Mouse (Mus musculus): ENCODE results near the gene Gm9837. TPM values are rescaled to one million over a fixed set of nuclear protein-coding genes. Genes with fewer than 3 reads are reported as not detected.

Gene Gm9837
- polyA plus RNA-seq, 1 experiment, result not detected

DNA sequence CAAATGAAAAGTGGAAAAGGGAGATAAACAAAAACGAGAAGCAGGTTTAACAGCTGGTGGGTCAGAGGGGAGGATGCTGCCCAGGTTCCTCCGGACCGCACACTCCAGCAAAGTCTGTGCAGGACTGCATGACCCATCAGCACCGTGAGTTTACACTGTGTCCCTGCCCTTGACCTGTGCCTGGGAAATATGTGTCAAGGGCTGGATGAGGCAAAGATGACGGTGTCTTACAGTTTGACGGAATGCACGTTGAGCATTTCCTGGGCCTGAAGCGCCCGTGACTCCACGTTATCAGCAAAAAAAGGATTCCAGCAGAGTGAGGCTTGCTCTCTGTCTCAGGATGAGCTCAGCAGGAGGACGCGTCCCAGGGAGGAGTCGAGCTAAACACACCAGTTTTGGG, 24.7 kb downstream of the Gm9837 start:
- no peak overlapping the region for H3K27ac ChIP-seq (ENCODE audit: insufficient read depth, low read depth, low read length)
- TF ChIP-seq POLR2A (IDR thresholded peaks at IDR 0.05; ENCODE audit: low read depth, low read length) (no peak), CTCF (IDR thresholded peaks at IDR 0.05; ENCODE audit: extremely low read depth, insufficient read length, insufficient replicate concordance, low read depth, low read length) (no peak)
- no peaks in the 10 kb centered on the region for H3K36me3 ChIP-seq (ENCODE audit: control insufficient read depth, insufficient read depth, low read length)
- no peak overlapping the region for H3K4me3 ChIP-seq (ENCODE audit: low read depth, low read length)
- WGBS, result 88% methylated on average over 13 of the region's 13 CpGs
- H3K4me1 ChIP-seq (ENCODE audit: control insufficient read depth, insufficient read depth, insufficient read length, low read length), result peaks cover 21% of the 10 kb centered on the region; the same call in 1 of the 2 replicates
- H3K27me3 ChIP-seq (ENCODE audit: control insufficient read depth, insufficient read depth, low read length), result no peaks in the 10 kb centered on the region

DNA sequence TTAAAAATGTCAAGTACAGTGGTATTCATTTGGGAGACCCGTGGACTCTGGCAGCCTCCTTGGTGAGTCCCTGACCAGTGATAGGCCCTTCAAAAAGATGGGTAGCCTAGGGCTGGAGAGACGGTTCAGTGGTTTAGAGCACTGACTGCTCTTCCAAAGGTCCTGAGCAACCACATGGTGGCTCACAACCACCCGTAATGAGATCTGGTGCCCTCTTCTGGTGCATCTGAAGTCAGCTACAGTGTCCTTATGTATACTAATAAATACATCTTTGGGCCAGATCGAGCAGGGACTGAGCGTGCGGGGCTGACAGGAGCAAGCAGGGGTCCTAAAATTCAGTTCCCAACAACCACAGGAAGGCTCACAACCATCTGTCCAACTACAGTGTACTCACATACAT, 26.4 kb downstream of the Gm9837 start:
- 19% methylated on average over 6 of the region's 6 CpGs for WGBS
- TF ChIP-seq CTCF (IDR thresholded peaks at IDR 0.05; ENCODE audit: extremely low read depth, insufficient read length, insufficient replicate concordance, low read depth, low read length) (peak; percentile 57; the same call in 1 of the 2 replicates), POLR2A (IDR thresholded peaks at IDR 0.05; ENCODE audit: low read depth, low read length) (no peak)
- Histone ChIP-seq H3K27ac (ENCODE audit: insufficient read depth, low read depth, low read length) (no peak overlapping the region), H3K36me3 (ENCODE audit: control insufficient read depth, insufficient read depth, low read length) (no peaks in the 10 kb centered on the region), H3K4me1 (ENCODE audit: control insufficient read depth, insufficient read depth, insufficient read length, low read length) (peaks cover 9% of the 10 kb centered on the region; the same call in 1 of the 2 replicates), H3K27me3 (ENCODE audit: control insufficient read depth, insufficient read depth, low read length) (no peaks in the 10 kb centered on the region), H3K4me3 (ENCODE audit: low read depth, low read length) (no peak overlapping the region)

DNA sequence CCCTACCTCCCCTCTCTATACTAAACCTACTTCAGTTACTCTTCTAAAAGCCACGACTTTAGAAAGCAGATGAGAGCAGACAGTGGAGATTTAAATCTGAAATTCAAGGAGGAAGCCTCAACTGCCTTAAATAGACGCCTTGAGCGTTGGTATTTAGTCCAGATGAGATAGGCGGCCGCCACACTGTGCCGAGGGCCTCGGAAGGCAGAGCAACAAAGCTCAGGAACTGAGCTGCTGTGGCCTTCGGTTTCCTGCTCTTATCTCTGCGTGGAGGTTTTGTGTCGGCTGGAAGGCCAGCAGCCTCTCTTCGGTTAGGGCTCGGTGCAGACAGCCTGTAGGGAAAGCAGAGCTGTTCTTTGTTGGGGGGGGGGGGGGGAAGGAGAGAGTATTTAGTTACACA, 28.4 kb downstream of the Gm9837 start:
- no peak overlapping the region for H3K27ac ChIP-seq (ENCODE audit: insufficient read depth, low read depth, low read length)
- 27% methylated on average over 12 of the region's 12 CpGs for WGBS
- no peak overlapping the region for H3K4me3 ChIP-seq (ENCODE audit: low read depth, low read length)
- H3K4me1 ChIP-seq (ENCODE audit: control insufficient read depth, insufficient read depth, insufficient read length, low read length), result peaks cover 2% of the 10 kb centered on the region; the same call in 1 of the 2 replicates
- no peaks in the 10 kb centered on the region for H3K36me3 ChIP-seq (ENCODE audit: control insufficient read depth, insufficient read depth, low read length)
- TF ChIP-seq CTCF (IDR thresholded peaks at IDR 0.05; ENCODE audit: extremely low read depth, insufficient read length, insufficient replicate concordance, low read depth, low read length), result no peak
- no peak for TF ChIP-seq POLR2A (IDR thresholded peaks at IDR 0.05; ENCODE audit: low read depth, low read length)
- H3K27me3 ChIP-seq (ENCODE audit: control insufficient read depth, insufficient read depth, low read length), result no peaks in the 10 kb centered on the region

DNA sequence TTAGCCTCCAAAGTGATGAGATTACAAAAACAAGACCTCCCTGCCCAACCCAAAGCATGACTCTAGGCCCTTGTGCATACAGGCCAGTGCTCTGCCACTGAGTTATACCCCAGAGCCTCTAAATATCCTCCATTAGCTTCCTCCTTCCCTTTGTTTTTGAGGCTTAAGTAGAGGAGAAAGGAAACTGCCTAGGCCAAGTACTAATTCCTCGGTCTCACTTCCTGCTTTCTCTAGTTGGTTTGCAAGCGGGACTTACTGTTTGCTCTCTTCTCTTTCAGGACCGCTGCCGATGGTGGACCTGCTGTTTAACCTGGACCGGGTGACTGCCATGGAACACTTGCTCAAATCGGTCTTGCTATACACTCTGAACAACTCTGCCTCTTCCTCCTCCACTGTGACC, 33.9 kb downstream of the Gm9837 start:
- no peaks in the 10 kb centered on the region for H3K36me3 ChIP-seq (ENCODE audit: control insufficient read depth, insufficient read depth, low read length)
- 87% methylated on average over 6 of the region's 6 CpGs for whole genome bisulfite sequencing
- H3K4me1 ChIP-seq (ENCODE audit: control insufficient read depth, insufficient read depth, insufficient read length, low read length), result peaks cover 8% of the 10 kb centered on the region; the same call in 1 of the 2 replicates
- H3K27me3 ChIP-seq (ENCODE audit: control insufficient read depth, insufficient read depth, low read length), result no peaks in the 10 kb centered on the region
- TF ChIP-seq CTCF (IDR thresholded peaks at IDR 0.05; ENCODE audit: extremely low read depth, insufficient read length, insufficient replicate concordance, low read depth, low read length), result no peak
- no peak for TF ChIP-seq POLR2A (IDR thresholded peaks at IDR 0.05; ENCODE audit: low read depth, low read length)
- no peak overlapping the region for H3K4me3 ChIP-seq (ENCODE audit: low read depth, low read length)
- no peak overlapping the region for H3K27ac ChIP-seq (ENCODE audit: insufficient read depth, low read depth, low read length)

DNA sequence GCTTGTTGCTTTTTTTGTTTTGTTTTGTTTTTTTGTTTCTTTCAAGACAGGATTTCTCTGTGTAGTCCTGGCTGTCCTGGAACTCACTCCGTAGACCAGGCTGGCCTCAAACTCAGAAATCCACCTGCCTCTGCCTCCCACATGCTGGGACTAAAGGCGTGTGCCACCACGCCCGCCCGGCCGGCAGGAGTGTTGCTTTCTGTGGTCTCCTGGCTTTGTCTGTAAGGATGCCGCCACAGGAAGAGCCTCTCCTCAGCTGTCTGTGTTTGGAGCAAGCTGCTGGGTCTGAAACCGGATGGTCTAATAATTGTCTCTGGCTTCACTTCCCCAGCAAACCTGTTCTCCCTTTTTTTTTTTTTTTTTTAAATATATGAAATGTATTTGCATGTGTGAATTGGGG, 34.8 kb downstream of the Gm9837 start:
- TF ChIP-seq CTCF (IDR thresholded peaks at IDR 0.05; ENCODE audit: extremely low read depth, insufficient read length, insufficient replicate concordance, low read depth, low read length), result no peak
- no peak for TF ChIP-seq POLR2A (IDR thresholded peaks at IDR 0.05; ENCODE audit: low read depth, low read length)
- Histone ChIP-seq H3K27me3 (ENCODE audit: control insufficient read depth, insufficient read depth, low read length) (no peaks in the 10 kb centered on the region), H3K4me3 (ENCODE audit: low read depth, low read length) (no peak overlapping the region), H3K36me3 (ENCODE audit: control insufficient read depth, insufficient read depth, low read length) (no peaks in the 10 kb centered on the region), H3K27ac (ENCODE audit: insufficient read depth, low read depth, low read length) (no peak overlapping the region), H3K4me1 (ENCODE audit: control insufficient read depth, insufficient read depth, insufficient read length, low read length) (peaks cover 8% of the 10 kb centered on the region; the same call in 1 of the 2 replicates)
- 77% methylated on average over 8 of the region's 8 CpGs for WGBS

DNA sequence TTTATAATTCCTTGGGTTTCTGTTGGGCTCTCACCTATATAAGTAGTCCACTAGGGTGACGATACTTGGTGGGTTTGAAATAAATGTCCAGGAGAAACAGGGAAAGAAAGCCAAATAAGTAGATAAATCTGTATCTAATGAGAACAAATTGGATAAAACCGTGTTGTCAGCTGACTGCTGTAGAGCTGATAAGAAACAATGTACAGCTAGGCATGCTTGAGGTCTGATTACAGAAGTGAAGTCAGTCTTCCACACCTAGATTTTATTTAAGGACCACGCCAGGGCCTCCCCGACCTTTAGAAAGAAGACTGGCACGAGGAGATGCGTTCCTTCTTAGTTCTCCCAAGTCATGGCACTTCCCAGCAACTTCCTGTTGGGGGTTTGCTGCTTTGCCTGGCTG, 37.2 kb downstream of the Gm9837 start:
- WGBS, result 24% methylated on average over 6 of the region's 6 CpGs
- H3K36me3 ChIP-seq (ENCODE audit: control insufficient read depth, insufficient read depth, low read length), result peaks cover 9% of the 10 kb centered on the region
- no peaks in the 10 kb centered on the region for H3K27me3 ChIP-seq (ENCODE audit: control insufficient read depth, insufficient read depth, low read length)
- H3K4me3 ChIP-seq (ENCODE audit: low read depth, low read length), result no peak overlapping the region
- TF ChIP-seq POLR2A (IDR thresholded peaks at IDR 0.05; ENCODE audit: low read depth, low read length), result no peak
- TF ChIP-seq CTCF (IDR thresholded peaks at IDR 0.05; ENCODE audit: extremely low read depth, insufficient read length, insufficient replicate concordance, low read depth, low read length), result no peak
- H3K4me1 ChIP-seq (ENCODE audit: control insufficient read depth, insufficient read depth, insufficient read length, low read length), result peaks cover 19% of the 10 kb centered on the region
- H3K27ac ChIP-seq (ENCODE audit: insufficient read depth, low read depth, low read length), result no peak overlapping the region

DNA sequence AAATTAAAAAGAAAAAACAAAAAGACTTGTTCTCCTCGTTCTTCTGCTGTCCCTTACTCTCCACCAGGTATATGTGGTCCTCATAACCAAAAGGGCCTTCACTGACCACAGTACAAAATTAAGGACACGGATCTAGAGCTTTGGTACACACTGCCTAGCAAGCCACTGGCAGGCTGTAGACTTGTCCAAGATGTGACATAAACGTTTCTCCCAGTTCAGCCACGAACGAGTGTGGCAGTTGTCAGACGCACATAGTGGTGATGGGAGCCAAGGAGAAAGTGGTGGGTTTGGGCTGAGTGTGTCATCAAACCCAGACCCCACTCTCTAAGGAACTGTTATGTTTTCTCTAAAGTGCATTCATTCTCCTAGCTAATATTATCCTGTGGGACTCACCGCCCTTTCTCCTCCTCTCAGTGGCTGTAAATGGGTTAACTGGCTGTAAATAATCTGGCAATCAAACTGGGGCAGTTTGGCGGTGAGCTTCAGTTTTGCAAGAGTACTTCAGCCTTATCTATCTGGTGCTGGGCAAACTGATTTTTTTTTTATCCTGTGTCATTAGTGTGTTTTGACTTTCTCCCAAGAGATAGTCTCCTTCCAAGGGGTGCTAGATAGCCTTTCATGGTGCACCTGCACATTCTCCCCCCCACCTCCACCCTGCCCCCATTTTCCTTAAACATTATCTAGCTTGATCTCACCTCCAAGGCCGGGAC, 38.8 kb downstream of the Gm9837 start:
- Histone ChIP-seq H3K36me3 (ENCODE audit: control insufficient read depth, insufficient read depth, low read length) (peaks cover 12% of the 10 kb centered on the region), H3K4me1 (ENCODE audit: control insufficient read depth, insufficient read depth, insufficient read length, low read length) (peaks cover 23% of the 10 kb centered on the region), H3K27me3 (ENCODE audit: control insufficient read depth, insufficient read depth, low read length) (no peaks in the 10 kb centered on the region), H3K27ac (ENCODE audit: insufficient read depth, low read depth, low read length) (peak overlapping the region; percentile 88), H3K4me3 (ENCODE audit: low read depth, low read length) (peak overlapping the region; percentile 96)
- TF ChIP-seq POLR2A (IDR thresholded peaks at IDR 0.05; ENCODE audit: low read depth, low read length) (no peak), CTCF (IDR thresholded peaks at IDR 0.05; ENCODE audit: extremely low read depth, insufficient read length, insufficient replicate concordance, low read depth, low read length) (no peak)
- 4% methylated on average over 9 of the region's 9 CpGs for WGBS

Measured in small intestine, adult 2 months (tissue).